Mouse (Mus musculus): ENCODE measurements around the gene Nr2f2. TPM values are rescaled to one million over a fixed set of nuclear protein-coding genes. Genes with fewer than 3 reads are reported as not detected.

Nr2f2 gene
- total RNA-seq, 2 experiments from 2014 or later: not detected

- no peak for ATAC-seq (replicated peaks; ENCODE audit: poor library complexity, severe bottlenecking)
Measured at GRCm38 (mm10) chr7:70353151-70353550, 13.4 kb downstream of the Nr2f2 start.

GRCm38 (mm10) chr7:70352617-70353016, 13.9 kb downstream of the Nr2f2 start:
- ATAC-seq (replicated peaks; ENCODE audit: poor library complexity, severe bottlenecking): no peak

GRCm38 (mm10) chr7:70351981-70352560, 14.5 kb downstream of the Nr2f2 start:
- no peak for ATAC-seq (replicated peaks; ENCODE audit: poor library complexity, severe bottlenecking)

DNA sequence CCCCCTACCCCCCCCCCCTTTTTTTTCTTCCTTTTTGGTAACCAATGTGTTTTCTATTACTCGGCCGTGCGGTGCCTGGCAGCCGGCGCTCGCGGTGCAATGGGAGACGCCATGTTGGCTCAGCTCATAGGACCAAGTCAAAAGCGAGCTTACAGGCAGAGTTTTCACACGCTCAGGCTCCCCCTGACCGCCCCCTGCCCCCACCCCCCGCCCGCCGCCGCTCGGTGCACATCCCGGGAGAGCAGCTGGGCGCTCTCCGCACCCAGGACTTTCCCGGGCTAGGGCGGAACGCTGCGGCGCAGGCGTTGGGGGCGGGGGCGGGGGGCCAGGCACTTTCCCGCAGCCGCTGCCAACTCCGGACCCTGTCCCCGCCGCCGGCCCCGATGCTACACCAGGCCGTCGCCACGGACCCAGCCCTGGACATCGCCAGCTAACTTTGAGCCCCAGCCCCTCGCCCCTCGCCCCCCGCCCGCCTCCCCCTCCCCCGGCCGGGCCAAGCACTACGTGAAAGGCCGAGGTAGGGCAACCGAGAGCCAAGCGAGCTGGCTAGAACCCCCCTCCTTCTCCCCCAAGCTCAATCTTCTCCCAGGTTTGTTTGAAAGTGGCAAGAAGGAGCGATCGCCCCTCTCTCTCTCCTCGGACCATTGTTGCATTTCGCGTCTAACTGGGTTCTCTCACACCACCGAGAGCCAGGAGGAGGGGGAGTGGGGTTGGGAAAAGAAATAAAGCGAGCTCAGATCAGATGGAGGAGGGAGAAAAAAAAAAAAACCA, 15.6 kb downstream of the Nr2f2 start:
- peak; percentile 12; the same call in 1 of the 2 replicates for ATAC-seq (replicated peaks; ENCODE audit: poor library complexity, severe bottlenecking)

DNA sequence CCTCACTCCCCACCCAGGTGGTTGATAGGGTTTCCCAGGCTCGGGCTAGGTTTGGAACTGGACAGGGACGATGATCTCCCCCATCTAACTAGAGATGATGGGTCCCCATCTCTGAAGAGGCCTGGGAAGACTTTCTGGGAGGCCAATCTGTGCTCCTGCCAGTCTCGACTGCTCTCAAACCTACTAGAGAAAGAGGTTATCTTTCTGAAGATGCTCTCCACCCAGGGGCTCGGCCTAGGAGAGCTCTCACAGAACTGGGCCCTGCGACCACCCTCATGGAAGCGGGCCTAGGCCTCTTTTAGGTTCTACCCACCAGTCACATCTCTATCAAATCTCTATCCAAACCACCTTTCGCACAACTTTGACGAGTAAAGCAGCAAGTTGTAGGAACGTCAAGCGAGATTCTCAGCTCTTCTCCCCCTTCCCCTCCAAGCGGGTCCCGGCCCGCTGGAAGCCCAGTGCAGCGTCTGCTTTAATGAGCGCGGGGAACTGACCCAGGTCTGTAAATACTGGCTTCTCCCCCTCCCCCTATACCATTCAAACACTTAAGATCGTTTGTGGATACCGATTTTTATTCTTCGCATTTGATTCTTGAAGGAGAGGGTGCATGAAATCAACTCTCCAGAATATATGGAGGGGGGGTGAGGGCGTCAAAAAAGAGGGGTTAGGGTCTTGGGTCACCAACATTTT, 16.4 kb downstream of the Nr2f2 start:
- no peak for ATAC-seq (replicated peaks; ENCODE audit: poor library complexity, severe bottlenecking)

DNA sequence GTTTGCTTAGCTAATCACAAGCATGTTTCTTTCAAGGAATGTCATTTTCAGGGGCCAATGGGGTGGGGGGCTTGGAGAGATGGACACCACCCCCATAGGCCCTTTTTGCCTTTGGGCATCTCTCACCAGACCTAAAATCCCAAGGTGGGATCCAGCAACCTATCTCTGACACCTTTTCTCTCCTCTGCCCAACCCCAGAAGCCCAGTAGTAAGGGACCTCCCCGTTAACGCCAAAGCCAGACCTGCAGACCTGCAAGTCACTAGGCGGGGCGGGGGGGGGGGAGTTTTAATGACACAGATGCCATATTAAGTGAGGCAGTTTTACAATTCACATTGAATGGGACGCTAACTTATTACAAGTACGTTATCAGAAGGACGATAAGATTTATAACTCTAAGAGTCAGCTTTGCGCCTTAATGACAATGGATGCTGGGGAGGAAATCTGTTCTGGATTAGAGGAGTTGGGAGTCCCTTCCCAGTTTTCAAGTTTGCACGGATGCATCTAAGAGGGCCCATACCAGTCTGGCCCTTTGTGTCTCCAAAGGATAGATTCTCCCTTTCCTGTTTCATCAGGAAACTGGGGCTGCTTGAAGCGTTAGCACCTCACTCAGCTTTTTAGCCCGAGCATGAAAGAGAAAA, 17.4 kb downstream of the Nr2f2 start:
- no peak for ATAC-seq (replicated peaks; ENCODE audit: poor library complexity, severe bottlenecking)

DNA sequence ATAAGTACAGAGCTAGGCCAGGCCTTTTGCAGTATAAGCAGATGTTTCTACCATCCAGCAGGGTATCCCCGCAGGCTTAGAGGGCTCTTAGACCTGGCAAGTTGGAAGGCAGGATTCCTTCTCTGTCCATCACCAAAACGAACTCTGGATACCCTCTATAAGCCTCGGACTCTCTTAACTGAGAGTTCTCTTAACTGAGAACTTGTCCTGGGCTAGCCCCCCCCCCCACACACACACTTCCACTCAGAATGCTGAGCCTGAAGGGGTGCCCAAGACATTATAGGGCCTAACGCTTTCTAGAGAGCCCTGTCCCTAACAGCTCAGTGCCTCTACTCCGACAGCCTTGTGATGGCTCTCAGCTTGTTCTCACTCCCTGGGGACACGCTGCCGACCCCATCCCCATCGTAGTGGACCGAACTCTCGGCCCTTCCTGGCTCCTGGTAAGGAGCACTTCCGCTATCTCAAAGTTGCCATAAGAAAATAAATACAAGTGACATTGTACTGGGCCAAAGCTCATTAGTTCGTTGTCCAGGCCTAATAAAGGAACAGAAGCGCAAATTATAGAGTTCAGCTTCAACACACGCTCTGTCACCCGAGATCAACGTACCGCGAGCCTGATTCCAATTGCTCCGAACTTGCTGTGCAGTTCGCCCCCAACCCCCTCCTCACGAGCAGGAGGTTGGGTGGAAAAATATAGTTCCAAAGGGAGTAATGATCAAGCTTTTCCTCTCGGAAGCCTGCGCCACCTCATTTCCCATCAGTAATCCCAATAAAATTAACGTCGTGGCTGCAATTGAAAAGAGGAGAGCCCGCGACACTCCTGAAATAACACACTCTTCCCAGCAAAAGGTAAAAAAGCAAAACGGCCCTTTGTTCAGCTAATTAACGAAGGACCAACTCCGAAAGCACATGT, 18.2 kb downstream of the Nr2f2 start:
- no peak for ATAC-seq (replicated peaks; ENCODE audit: poor library complexity, severe bottlenecking)

- no peak for ATAC-seq (replicated peaks; ENCODE audit: poor library complexity, severe bottlenecking)
Measured at GRCm38 (mm10) chr7:70347618-70347958, 18.9 kb downstream of the Nr2f2 start.

- ATAC-seq (replicated peaks; ENCODE audit: poor library complexity, severe bottlenecking): no peak
Measured at GRCm38 (mm10) chr7:70346951-70347617, 19.5 kb downstream of the Nr2f2 start.

DNA sequence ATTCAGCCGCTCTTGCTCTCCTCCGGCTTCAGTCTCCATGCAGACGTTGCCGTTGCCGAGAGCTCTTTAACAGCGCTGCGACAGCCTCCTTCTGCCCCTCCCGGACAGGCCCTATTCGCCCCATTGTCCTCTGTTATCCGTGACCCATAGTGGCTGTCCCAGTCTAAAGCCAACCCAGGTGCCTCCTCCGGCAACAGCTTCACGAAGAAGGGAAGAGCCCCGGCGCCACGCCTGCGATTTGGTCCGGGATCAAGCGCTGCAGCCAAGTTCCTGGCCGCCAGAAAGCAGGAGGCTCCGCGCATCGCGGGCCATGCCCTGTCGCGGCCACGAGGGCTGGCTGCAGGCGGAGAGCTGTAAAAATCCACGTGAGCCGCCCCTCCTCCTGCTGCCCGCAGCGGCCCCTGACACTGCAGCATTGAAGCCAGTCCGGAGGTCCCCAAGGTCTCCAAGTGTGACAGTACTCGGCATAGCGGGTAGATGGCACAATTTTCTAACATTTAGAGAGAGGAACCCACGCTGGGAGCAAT, 20.5 kb downstream of the Nr2f2 start:
- ATAC-seq (replicated peaks; ENCODE audit: poor library complexity, severe bottlenecking): peak; percentile 27; the same call in 1 of the 2 replicates

- ATAC-seq (replicated peaks; ENCODE audit: poor library complexity, severe bottlenecking): no peak
Measured at GRCm38 (mm10) chr7:70343426-70343825, 23.1 kb downstream of the Nr2f2 start.

DNA sequence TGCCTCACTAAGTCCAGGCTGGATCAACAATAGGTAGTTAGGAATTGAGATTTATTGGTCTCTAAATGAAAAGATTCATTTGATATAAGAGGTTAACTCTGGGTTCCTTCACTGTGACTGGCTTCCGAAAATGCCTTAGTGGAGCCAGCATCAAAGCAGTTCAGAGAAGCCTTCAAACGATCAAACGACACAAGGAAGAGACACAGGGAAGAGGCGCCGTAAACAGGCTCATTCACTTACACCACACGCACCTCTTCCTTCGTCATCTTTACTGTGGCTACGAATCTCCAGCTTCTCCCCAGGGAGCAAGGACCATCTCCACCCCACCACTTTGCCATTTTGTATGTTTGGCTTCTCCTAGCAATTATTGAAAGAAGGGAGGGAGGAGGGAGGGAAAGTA, 23.8 kb downstream of the Nr2f2 start:
- no peak for ATAC-seq (replicated peaks; ENCODE audit: poor library complexity, severe bottlenecking)

- no peak for ATAC-seq (replicated peaks; ENCODE audit: poor library complexity, severe bottlenecking)
Measured at GRCm38 (mm10) chr7:70342076-70342475, 24.5 kb downstream of the Nr2f2 start.

DNA sequence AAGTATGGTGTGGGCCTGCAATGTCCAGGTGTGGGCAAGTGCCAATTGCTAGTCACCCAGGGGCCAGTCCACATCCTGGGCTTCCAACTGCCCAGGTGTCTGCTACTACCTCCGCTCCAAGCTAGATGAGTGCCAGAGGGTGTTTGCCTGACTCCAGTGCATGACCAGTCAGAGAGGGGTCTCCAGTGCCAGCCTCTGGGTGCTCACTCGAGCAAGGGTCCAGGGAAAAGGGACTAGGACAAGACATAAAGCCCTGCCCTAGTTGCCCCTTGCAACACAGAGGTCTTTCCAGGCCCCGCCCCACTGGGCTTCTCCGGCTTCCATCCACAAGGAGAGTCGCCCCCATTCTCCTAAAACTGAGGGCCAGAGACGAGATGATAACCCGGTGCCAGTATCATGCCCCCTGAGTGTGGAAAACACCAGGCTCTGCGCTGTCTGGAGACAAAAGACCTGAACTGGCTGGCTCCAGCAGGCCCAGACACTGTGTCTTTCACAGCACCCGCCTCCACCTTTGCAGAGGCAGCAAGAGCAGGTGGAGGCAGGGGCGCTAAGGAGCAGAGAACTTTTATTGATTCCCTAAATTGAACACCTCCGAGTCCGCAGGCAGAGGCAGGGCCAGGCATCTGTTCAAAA, 26.4 kb downstream of the Nr2f2 start:
- ATAC-seq (replicated peaks; ENCODE audit: poor library complexity, severe bottlenecking): no peak

- ATAC-seq (replicated peaks; ENCODE audit: poor library complexity, severe bottlenecking): no peak
Measured at GRCm38 (mm10) chr7:70338265-70338640, 28.3 kb downstream of the Nr2f2 start.

DNA sequence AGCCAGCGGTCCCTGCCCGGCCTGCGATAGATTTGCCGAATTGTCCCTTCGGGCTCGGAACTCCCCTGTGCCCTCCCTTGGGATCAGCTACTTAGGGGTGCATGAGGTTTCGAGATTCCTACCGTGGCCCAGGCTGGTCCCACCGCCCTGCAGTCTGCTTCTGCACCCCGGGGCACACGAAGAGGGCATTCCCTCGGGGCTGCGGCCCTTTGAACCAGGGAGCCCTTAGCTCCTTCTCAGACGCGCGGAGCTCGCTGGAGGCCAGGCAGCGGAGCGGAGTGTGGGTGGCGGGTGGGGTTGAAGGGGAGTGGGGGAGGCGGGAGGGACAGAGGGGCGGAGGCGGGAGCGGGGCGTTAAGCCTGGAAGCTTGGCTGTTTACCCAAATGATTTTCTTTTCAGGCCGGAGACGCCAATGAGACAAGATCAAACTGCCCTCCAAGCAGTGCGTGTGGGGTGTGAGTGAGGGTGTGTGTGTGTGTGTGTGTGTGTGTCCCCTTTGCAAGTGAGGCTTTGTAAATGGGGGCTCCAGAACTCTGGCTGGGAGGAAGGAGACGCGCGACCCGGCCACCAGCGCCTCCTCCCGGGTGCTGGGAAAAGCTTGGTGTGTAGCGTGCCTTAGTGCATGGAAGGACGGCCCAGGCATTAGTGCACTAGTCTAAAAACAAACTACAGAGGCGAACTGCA, 28.8 kb downstream of the Nr2f2 start:
- ATAC-seq (replicated peaks; ENCODE audit: poor library complexity, severe bottlenecking): no peak

DNA sequence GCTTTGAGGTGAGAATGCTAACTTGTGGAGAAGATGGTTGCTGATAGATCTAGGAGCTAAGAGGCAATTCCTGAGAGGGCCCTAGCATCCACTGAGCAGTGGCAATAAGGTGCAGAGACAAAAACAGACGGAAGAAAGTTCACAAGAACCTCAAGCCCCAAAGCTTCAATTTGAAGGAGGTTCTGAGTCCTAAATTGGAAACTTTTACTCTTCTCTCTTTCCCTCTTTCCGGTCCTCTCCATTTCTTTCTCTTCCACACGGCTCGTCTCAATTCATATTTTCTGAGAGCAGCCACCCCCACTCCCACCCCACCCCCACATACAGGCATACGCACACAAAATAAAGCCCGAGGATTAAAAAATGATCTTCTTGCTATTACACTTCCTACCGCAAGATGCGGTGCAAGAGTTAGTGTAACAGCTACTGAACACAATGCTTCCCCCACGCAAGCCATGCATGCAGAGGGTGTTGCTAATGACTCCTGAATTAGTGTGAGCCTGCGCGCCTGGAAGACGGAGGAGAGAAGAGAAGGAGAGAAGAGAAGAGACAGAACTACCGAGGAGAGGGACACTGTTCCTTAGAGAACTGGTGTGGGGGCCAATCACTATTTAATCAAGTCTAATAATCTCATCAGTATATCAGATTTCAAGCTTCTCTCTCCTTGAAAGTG, 29.8 kb downstream of the Nr2f2 start:
- ATAC-seq (replicated peaks; ENCODE audit: poor library complexity, severe bottlenecking): no peak

DNA sequence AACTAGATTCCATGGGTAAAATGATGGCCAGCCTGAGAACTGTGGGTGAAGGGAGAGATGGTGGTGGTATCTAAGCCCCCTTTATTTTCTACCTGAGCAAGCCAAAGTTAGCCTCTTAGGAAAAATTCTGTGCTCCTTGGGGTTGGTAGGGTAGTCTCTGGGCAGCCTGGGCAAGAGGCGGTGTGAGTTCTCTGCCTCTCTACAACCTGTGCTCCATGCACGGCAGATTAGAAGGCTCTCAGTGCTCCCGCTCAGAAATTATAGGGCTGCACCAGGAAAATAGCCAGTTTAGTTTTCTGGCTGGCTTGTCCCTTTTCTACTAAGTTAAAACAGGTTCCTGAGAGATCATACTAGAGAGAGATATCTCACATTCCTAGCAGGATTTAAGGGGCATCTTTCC, 30.4 kb downstream of the Nr2f2 start:
- no peak for ATAC-seq (replicated peaks; ENCODE audit: poor library complexity, severe bottlenecking)

Measured in granulocyte monocyte progenitor cell, adult 5-6 weeks (primary cell).